Mouse (Mus musculus): ENCODE measurements around the gene Tnip1.
A peak's percentile ranks its signal among the peaks of the same experiment; 100 is the strongest.

Gene Tnip1

GRCm38 (mm10) chr11:54881051-54881474 is 81.7 kb downstream of the Tnip1 start:
- DNase-seq (ENCODE audit: low read depth, low spot score): no peak

GRCm38 (mm10) chr11:54879922-54880321 is 82.8 kb downstream of the Tnip1 start:
- DNase-seq (ENCODE audit: low read depth, low spot score): no peak

DNA sequence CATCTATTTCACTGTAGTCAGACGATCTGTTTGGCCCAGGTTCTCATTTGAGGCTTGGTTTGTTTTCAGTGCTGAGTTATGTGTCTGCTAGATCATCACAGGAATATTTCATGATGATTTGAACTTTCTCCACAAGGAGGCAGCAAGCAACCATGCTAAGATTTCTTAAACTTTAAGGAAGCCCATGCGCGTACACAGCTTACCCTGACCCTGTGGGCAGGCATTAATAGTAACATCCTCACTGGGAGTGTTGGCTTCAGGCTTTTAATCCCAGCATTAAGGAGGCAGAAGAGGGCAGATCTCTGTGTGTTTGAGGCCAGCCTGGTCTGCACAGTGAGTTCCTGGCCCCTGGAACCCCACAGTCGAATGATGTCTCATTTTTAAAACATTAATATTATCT is 83.3 kb downstream of the Tnip1 start:
- DNase-seq (ENCODE audit: low read depth, low spot score): peak; percentile 68

- DNase-seq (ENCODE audit: low read depth, low spot score): no peak
Measured at GRCm38 (mm10) chr11:54878893-54879292, 83.8 kb downstream of the Tnip1 start.

GRCm38 (mm10) chr11:54876031-54876430 is 86.7 kb downstream of the Tnip1 start:
- no peak for DNase-seq (ENCODE audit: low read depth, low spot score)

- no peak for DNase-seq (ENCODE audit: low read depth, low spot score)
Measured at GRCm38 (mm10) chr11:54871831-54872537, 90.7 kb downstream of the Tnip1 start.

DNA sequence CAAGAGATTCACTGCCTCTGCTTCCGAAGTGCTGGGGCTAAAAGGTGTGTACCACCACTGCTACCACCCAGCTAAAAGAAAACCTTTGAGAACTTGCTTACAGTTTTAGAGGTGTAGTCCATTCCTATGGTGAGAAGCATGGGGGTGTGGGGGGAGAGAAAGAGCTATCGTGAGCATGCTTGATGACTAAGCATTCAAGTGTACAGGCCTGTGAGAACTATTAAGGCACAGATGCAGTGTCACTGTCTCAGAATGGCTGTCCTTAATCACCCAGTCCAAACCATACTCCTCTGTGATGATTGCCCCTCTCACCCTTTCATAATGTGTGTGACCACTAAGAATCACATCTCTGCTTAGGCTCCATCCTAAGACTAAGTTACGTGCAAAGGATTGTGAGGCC is 93.4 kb downstream of the Tnip1 start:
- DNase-seq (ENCODE audit: low read depth, low spot score): no peak

DNA sequence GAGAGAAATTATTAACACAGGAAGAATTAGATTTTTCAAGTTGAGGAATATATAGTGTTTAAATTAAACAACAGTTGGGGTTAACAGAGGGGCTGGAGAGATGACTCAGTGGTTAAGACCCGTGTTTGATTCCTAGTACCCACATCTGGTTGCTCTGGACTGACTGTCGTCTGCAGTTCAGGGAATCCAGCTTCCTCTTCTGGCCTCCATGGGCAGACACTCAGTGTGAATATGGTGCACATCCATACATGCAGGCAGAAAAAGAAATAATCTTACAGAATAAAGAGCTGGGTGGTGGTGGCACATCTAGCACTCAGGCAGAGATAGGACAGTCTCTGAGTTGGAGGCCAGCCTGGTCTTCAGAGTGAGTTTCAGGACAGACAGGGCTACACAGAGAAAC is 94.3 kb downstream of the Tnip1 start:
- DNase-seq (ENCODE audit: low read depth, low spot score): no peak

GRCm38 (mm10) chr11:54867903-54868434 is 94.7 kb downstream of the Tnip1 start:
- DNase-seq (ENCODE audit: low read depth, low spot score): no peak

DNA sequence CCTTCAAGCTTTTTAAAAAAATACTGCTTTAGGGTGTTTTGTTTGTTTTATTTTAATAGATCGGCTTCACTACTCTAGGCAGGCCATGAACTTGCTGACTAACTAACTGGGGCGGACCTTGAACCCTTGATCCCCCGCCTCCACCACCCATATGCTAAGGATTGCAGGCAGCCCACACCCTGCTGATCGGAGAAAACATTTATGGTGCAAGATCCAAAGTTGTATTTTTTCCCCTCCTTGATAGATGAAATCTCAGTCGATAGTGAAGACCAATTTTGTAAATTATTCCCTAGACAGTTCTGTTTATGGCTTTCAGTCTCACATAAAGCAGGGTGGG is 95.7 kb downstream of the Tnip1 start:
- DNase-seq (ENCODE audit: low read depth, low spot score): peak; percentile 73

DNA sequence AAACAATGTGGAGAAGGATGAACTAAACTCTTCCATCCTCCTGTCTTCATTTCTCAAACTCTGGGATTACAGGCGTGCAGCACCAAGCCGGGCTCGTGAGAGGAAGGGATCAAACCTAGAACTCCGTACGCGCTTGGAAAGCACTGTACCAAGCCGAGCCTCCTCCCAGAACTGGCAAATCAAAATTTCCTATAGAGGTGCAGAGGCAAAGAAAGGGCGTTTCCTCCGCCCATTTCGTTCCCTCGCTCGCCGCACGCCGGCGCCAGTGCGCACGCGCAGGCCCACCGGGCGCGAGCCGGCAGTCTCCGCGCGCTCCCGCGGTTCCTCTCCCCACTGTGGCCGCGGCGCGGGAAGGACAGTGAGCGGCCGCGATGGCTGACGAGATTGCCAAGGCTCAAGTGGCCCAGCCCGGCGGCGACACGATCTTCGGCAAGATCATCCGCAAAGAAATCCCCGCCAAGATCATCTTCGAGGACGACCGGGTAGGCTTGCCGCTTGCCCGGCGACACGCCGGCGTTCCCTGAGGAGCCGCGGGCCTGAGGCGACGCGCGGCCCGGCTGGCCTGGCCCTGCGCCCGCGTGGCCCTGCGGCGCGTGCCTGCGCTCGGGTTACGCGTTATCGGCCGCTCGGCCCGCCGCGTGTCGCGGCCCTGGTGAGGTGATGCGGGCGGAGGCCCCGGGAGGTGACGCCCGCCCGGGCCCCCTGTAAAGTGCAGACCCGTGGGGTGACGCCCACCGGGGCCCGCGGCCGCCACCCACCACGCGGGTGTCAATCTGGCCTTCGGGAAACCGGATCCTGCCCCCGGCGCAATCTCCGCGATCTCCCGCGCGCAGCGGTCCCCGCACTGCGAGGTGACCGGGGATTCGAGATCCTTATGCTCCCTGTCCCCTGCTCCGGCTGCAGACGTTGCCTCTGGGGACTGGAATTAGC is 96.3 kb downstream of the Tnip1 start, which contains the start of gene Hint1:
Gene Hint1, plus strand, starts transcription at position 265 of the 930 bp plus-strand sequence.
- peak; percentile 90 for DNase-seq (ENCODE audit: low read depth, low spot score)

- DNase-seq (ENCODE audit: low read depth, low spot score): no peak
Measured at GRCm38 (mm10) chr11:54865330-54866085, 97.2 kb downstream of the Tnip1 start.

GRCm38 (mm10) chr11:54862621-54863520 is 99.8 kb downstream of the Tnip1 start:
- peak; percentile 74 for DNase-seq (ENCODE audit: low read depth, low spot score)

DNA sequence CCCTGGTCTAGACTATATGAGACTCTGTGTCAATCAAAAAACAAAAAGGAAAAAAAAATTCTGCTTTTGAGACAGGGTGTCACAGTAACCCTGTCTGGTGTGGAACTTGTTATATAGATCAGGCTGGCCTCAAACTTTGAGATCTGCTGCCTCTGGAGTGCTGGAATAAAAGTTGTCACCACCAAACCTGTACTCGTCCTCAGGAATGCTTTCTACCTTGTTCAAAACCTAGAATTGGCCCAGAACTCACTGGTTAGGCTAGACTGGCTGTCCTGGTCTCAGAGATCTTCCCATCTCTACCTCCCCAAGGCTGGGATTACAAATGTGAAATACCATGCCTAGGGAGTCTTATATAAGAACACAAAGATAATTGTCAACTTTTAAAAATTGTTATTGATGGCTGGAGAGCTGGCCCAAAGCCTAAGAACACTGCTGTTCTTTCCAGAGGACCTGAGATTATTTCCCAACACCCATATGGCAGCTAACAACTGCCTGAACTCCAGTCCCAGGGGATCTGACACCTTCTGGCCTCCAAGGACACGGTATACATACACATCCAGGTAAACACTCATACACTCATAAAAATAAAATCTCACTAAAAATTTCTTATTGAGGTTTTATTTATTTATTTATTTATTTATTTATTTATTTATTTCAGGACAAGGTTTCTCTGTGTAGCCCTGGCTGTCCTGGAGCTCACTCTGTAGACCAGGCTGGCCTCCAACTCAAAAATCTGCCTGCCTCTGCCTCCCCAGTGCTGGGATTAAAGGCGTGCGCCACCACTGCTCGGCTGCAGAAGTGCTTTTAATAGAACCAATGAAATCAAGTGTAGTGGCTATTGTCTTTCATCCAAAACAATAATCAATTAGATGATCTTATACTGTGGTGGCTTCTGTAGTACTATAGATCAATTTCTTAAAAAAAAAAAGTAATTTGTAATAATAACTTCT is 101.0 kb downstream of the Tnip1 start:
- DNase-seq (ENCODE audit: low read depth, low spot score): no peak
